Mouse (Mus musculus): ENCODE data around the gene Enox1. TPM values are rescaled to one million over a fixed set of nuclear protein-coding genes. Genes with fewer than 3 reads are reported as not detected.

Enox1 gene
- total RNA-seq, 2 experiments from 2014 or later, result 0.48 to 1.1 TPM

- no peak overlapping the region for H3K4me3 ChIP-seq
- H3K27ac ChIP-seq, result no peak overlapping the region
- intact Hi-C loops (cut with DNase I), result no loop called here
- DNase-seq, result no peak
- TF ChIP-seq CTCF (IDR thresholded peaks at IDR 0.05), result no peak
Observed at GRCm38 (mm10) chr14:77463919-77464318, 307.4 kb downstream of the Enox1 start.

- DNase-seq, result no peak
- intact Hi-C loops (cut with DNase I), result no loop called here
- H3K27ac ChIP-seq, result no peak overlapping the region
- H3K4me3 ChIP-seq, result no peak overlapping the region
- no peak for TF ChIP-seq CTCF (IDR thresholded peaks at IDR 0.05)
Observed at GRCm38 (mm10) chr14:77464782-77465181, 308.2 kb downstream of the Enox1 start.

- intact Hi-C loops (cut with DNase I), result no loop called here
- H3K27ac ChIP-seq, result peak overlapping the region; percentile 25; the same call in 1 of the 2 replicates
- H3K4me3 ChIP-seq, result no peak overlapping the region
- peak; percentile 40 for DNase-seq
- no peak for TF ChIP-seq CTCF (IDR thresholded peaks at IDR 0.05)
Observed at GRCm38 (mm10) chr14:77470577-77470976, 314.0 kb downstream of the Enox1 start.

- intact Hi-C loops (cut with DNase I), result no loop called here
- Histone ChIP-seq H3K27ac (peak overlapping the region; percentile 31; the same call in 1 of the 2 replicates), H3K4me3 (no peak overlapping the region)
- peak; percentile 34 for DNase-seq
- no peak for TF ChIP-seq CTCF (IDR thresholded peaks at IDR 0.05)
Observed at GRCm38 (mm10) chr14:77473501-77473900, 316.9 kb downstream of the Enox1 start.

GRCm38 (mm10) chr14:77474026-77474425, 317.5 kb downstream of the Enox1 start:
- no peak overlapping the region for H3K4me3 ChIP-seq
- intact Hi-C loops (cut with DNase I), result no loop called here
- DNase-seq, result no peak
- H3K27ac ChIP-seq, result no peak overlapping the region
- TF ChIP-seq CTCF (IDR thresholded peaks at IDR 0.05), result no peak

- intact Hi-C loops (cut with DNase I), result no loop called here
- no peak for DNase-seq
Observed at GRCm38 (mm10) chr14:77475134-77475820, 318.7 kb downstream of the Enox1 start.

GRCm38 (mm10) chr14:77477704-77478103, 321.1 kb downstream of the Enox1 start:
- DNase-seq, result no peak
- TF ChIP-seq CTCF (IDR thresholded peaks at IDR 0.05), result no peak
- intact Hi-C loops (cut with DNase I), result no loop called here

More at GRCm38 (mm10) chr14:77475134-77475820, 318.7 kb downstream of the Enox1 start:
- Histone ChIP-seq H3K4me3 (no peak overlapping the region), H3K27ac (no peak overlapping the region)
- TF ChIP-seq CTCF (IDR thresholded peaks at IDR 0.05), result no peak

DNA sequence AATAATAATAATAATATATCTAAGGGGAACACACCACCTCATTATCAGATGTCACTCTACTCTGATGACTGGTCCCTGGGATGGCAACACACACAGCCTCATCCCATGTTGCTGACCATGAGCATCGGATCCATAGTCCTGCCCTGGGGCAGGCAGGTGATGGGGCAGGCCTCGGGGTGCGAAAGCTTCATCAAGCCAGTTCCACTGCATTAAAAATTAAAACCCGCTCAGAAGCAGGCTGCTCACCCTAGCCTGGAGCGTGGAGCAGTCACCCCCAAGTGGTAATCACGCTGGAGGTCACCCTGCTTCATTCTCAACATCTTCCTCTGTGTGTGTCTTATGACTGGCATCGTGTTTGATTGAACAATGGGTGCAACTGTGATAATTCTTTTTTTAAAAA, 321.6 kb downstream of the Enox1 start:
- H3K27ac ChIP-seq, result no peak overlapping the region
- DNase-seq, result no peak
- no peak overlapping the region for H3K4me3 ChIP-seq
- intact Hi-C loops (cut with DNase I), result no loop called here
- TF ChIP-seq CTCF (IDR thresholded peaks at IDR 0.05), result no peak

More at GRCm38 (mm10) chr14:77477704-77478103, 321.1 kb downstream of the Enox1 start:
- no peak overlapping the region for H3K27ac ChIP-seq
- H3K4me3 ChIP-seq, result no peak overlapping the region

DNA sequence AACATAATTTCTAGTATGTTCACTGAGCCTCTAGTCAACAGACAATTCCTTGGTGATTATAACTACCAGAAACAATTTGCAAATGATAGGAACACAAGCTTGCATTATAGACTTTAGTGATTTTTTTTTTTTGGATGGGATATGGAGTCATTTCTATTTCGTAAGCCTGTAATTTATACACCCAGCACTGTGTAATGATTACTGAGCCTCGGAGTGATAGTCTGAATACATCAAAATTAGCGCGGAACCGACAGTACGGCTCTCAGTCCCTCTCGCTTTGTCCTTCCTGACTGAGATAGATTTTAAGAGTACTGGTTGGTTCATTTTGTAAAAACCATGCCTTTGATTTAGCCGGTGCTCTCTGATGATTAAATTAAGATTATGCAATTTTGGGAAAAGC, 322.1 kb downstream of the Enox1 start:
- intact Hi-C loops (cut with DNase I), result no loop called here
- TF ChIP-seq CTCF (IDR thresholded peaks at IDR 0.05), result no peak
- no peak overlapping the region for H3K4me3 ChIP-seq
- no peak for DNase-seq
- H3K27ac ChIP-seq, result no peak overlapping the region

- intact Hi-C loops (cut with DNase I), result no loop called here
- Histone ChIP-seq H3K4me3 (no peak overlapping the region), H3K27ac (no peak overlapping the region)
- no peak for DNase-seq
- no peak for TF ChIP-seq CTCF (IDR thresholded peaks at IDR 0.05)
Observed at GRCm38 (mm10) chr14:77483076-77483475, 326.5 kb downstream of the Enox1 start.

- Histone ChIP-seq H3K4me3 (peak overlapping the region; percentile 40), H3K27ac (peak overlapping the region; percentile 81)
- peak; percentile 41 for TF ChIP-seq CTCF (IDR thresholded peaks at IDR 0.05)
- intact Hi-C loops (cut with DNase I), result loop anchor here (5.0 kb wide), 1 partner anchor 333 kb away; no protein-coding TSS in a partner anchor
- DNase-seq, result peak; percentile 92
Observed at GRCm38 (mm10) chr14:77484951-77485447, 328.4 kb downstream of the Enox1 start.

DNA sequence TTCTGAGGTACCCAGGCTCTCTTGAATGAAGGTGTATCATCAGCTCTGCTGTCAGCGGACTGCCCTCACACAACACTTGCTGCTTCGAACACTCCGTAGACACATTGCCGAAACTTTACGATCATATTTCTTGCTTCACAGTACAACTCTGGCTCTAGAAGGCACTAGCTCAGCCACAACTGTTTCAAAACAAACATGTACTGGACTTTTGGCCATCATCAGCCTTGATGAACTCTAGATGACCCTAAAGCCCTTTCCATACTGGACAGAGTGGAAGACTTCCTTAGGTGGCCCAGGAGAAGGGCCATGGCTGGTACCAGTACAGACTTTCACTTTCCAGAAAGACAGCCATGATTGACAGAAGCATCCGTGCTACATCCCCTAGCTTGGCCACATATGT, 334.1 kb downstream of the Enox1 start:
- Histone ChIP-seq H3K27ac (no peak overlapping the region), H3K4me3 (no peak overlapping the region)
- no peak for DNase-seq
- TF ChIP-seq CTCF (IDR thresholded peaks at IDR 0.05), result no peak
- intact Hi-C loops (cut with DNase I), result no loop called here

- TF ChIP-seq CTCF (IDR thresholded peaks at IDR 0.05), result no peak
- intact Hi-C loops (cut with DNase I), result no loop called here
- H3K27ac ChIP-seq, result no peak overlapping the region
- H3K4me3 ChIP-seq, result no peak overlapping the region
- DNase-seq, result no peak
Observed at GRCm38 (mm10) chr14:77491731-77492130, 335.2 kb downstream of the Enox1 start.

Measured in gastrocnemius, adult 2 months (tissue).